Mouse (Mus musculus) megakaryocyte-erythroid progenitor cell, adult 5 weeks (primary cell): ENCODE measurements around the gene Olfr141. TPM values are rescaled to one million over a fixed set of nuclear protein-coding genes. Genes with fewer than 3 reads are reported as not detected.

Source experiments
- polyA plus RNA-seq: library from polyadenylated mRNA; stranded (reverse); fragments of >175 nt; gene quantifications from 2 replicates; pipeline ENCODE4 v1.2.3, GENCODE M21; 2012

The Olfr141 gene
- polyA plus RNA-seq: not detected in 2 replicates

DNA sequence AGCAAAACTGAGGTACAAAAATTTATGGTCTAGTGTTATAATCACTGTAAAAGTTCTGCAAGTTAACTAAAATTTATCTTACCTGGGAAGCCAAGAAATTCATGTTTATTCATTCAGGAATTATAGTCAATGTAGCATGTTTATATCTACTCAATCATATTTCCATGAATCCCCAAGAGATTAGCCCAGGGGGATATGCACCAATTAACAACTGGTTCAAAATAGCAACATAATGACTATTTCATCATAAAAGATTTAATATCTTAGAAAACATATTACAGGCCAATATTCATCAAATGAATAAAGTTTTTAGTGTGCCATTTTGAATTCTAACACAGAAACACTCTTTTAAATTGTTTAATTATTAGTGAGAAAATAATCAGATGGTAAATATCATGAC is at the start of gene Olfr141:
TSS of gene Olfr141 (minus strand) at position 101 of the 400 bp plus-strand sequence.

GRCm38 (mm10) chr2:86851596-86851995 is 41.8 kb upstream of the Olfr141 start, which contains the start of gene Olfr1095:
TSS of gene Olfr1095 (minus strand) at chr2:86851696.

GRCm38 (mm10) chr2:86824363-86824762 is 14.5 kb upstream of the Olfr141 start, which contains the start of gene Olfr1094:
TSS of gene Olfr1094 (plus strand) at chr2:86824663.

GRCm38 (mm10) chr2:86782179-86782578 is 27.6 kb downstream of the Olfr141 start, which contains the start of gene Olfr1093:
TSS of gene Olfr1093 (plus strand) at chr2:86782479.

GRCm38 (mm10) chr2:86758893-86759292 is 50.9 kb downstream of the Olfr141 start, which contains the start of gene Olfr1090:
TSS of gene Olfr1090 (minus strand) at chr2:86758993.

Other genes with a start within 250 kb of the Olfr141 start
- not detected in 2 replicates for gene Olfr1082, start 211.1 kb downstream of the Olfr141 start, polyA plus RNA-seq
- gene Olfr1084, start 170.3 kb downstream of the Olfr141 start, polyA plus RNA-seq: not detected in 2 replicates
- not detected in 2 replicates for gene Olfr1085, start 148.0 kb downstream of the Olfr141 start, polyA plus RNA-seq
- not detected in 2 replicates for gene Olfr1086, start 129.9 kb downstream of the Olfr141 start, polyA plus RNA-seq
- gene Olfr1087, start 111.6 kb downstream of the Olfr141 start, polyA plus RNA-seq: not detected in 2 replicates
- gene Olfr1089, start 76.3 kb downstream of the Olfr141 start, polyA plus RNA-seq: not detected in 2 replicates
- gene Olfr1090, start 51.0 kb downstream of the Olfr141 start, polyA plus RNA-seq: not detected in 2 replicates
- gene Olfr1093, start 27.5 kb downstream of the Olfr141 start, polyA plus RNA-seq: not detected in 2 replicates
- gene Olfr1094, start 14.6 kb upstream of the Olfr141 start, polyA plus RNA-seq: not detected in 2 replicates
- not detected in 2 replicates for gene Olfr1095, start 41.7 kb upstream of the Olfr141 start, polyA plus RNA-seq
- not detected in 2 replicates for gene Gm13723, start 64.8 kb upstream of the Olfr141 start, polyA plus RNA-seq
- gene Olfr1097, start 82.2 kb upstream of the Olfr141 start, polyA plus RNA-seq: not detected in 2 replicates
- gene Olfr1098, start 114.5 kb upstream of the Olfr141 start, polyA plus RNA-seq: not detected in 2 replicates
- not detected in 2 replicates for gene Olfr1099, start 150.7 kb upstream of the Olfr141 start, polyA plus RNA-seq
- gene Olfr1100, start 169.9 kb upstream of the Olfr141 start, polyA plus RNA-seq: not detected in 2 replicates
- not detected in 2 replicates for gene Olfr1101, start 181.2 kb upstream of the Olfr141 start, polyA plus RNA-seq
- gene Olfr1102, start 188.4 kb upstream of the Olfr141 start, polyA plus RNA-seq: not detected in 2 replicates
- not detected in 2 replicates for gene Olfr1104, start 217.1 kb upstream of the Olfr141 start, polyA plus RNA-seq
- not detected in 2 replicates for gene Olfr1105, start 226.5 kb upstream of the Olfr141 start, polyA plus RNA-seq
- gene Olfr1106, start 242.3 kb upstream of the Olfr141 start, polyA plus RNA-seq: not detected in 2 replicates